In the genomic region with DNA sequence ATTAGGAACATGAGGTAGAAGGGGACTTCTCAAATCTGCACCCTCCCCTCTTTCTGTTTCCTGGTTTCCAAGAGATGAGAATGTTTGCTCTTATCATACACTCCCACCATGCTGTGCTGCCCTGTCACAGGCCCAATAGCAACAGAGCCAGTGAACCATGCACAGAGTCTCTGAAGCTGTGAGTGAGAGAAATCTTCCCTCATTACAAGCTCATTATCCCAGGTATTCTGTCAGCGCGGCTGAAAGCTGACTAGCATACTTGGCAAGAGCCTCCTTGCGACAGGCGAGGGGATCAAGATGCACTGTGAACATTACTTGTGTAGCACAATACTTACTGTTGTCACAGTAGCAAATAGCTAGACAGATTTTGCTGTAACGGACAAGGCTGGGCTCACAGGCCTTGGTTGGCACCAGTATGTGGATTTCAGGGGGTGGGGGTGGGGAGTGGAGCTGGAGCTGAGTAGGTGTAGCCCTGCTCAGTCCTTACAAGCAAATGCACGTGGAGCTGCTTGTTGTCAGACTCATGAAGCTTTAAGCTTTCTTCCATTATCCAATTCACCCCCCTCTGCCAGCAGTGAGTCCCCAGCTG, we compare ENCODE assay signal across 17 mouse cellular contexts.
"Had no signal": no experiment of that assay in that cellular context is flagged by ENCODE, and none has a peak within 500 bp of the region (broad histone marks: within the 10 kb centered on the region; RNA-seq: fewer than 3 reads in every experiment).

No protein-coding gene starts in this region.

- ATAC-seq: liver, postnatal 0 days had no signal

- H3K4me1 ChIP-seq: limb, embryonic 12.5 days; liver, embryonic 13.5 days; lung, embryonic 15.5 days; midbrain, embryonic 12.5 days; stomach, embryonic 15.5 days had no signal

- H3K9me3 ChIP-seq: limb, embryonic 12.5 days; liver, embryonic 13.5 days; lung, embryonic 15.5 days; midbrain, embryonic 12.5 days; stomach, embryonic 15.5 days had no signal

- DNase-seq: kidney, adult 9 months; kidney, postnatal 36 days; layer of hippocampus, adult 9-11 months; layer of hippocampus, postnatal 36 days; liver; liver, embryonic 13.5 days; liver, postnatal 0 days; lung, postnatal 14 days; right cerebral cortex, postnatal 14 days; thymus, postnatal 36 days had no signal

- H3K4me2 ChIP-seq: limb, embryonic 12.5 days; liver, embryonic 13.5 days; lung, embryonic 15.5 days; midbrain, embryonic 12.5 days; stomach, embryonic 15.5 days had no signal

- H3K9ac ChIP-seq: limb, embryonic 12.5 days; liver, embryonic 13.5 days; liver, postnatal 0 days; lung, embryonic 15.5 days; midbrain, embryonic 12.5 days; stomach, embryonic 15.5 days had no signal

- H3K36me3 ChIP-seq: limb, embryonic 12.5 days; liver, embryonic 13.5 days; lung, embryonic 15.5 days; midbrain, embryonic 12.5 days; stomach, embryonic 15.5 days had no signal

- H3K4me3 ChIP-seq: limb, embryonic 12.5 days; liver, embryonic 13.5 days; lung, embryonic 15.5 days; midbrain, embryonic 12.5 days; myocyte; stomach, embryonic 15.5 days had no signal

- H3K27ac ChIP-seq: kidney, postnatal 0 days; limb, embryonic 12.5 days; liver, embryonic 13.5 days; lung, embryonic 15.5 days; macrophage; midbrain, embryonic 12.5 days; stomach, embryonic 15.5 days had no signal

- H3K27me3 ChIP-seq: limb, embryonic 12.5 days; liver, embryonic 13.5 days; lung, embryonic 15.5 days; midbrain, embryonic 12.5 days; stomach, embryonic 15.5 days had no signal
